Mouse (Mus musculus): ENCODE data around the gene Pold2. TPM values are rescaled to one million over a fixed set of nuclear protein-coding genes. Genes with fewer than 3 reads are reported as not detected.
A peak's percentile ranks its signal among the peaks of the same experiment; 100 is the strongest.

Gene Pold2
- total and polyA plus RNA-seq, 2 experiments from 2014 or later, result 32.9 to 49.5 TPM

DNA sequence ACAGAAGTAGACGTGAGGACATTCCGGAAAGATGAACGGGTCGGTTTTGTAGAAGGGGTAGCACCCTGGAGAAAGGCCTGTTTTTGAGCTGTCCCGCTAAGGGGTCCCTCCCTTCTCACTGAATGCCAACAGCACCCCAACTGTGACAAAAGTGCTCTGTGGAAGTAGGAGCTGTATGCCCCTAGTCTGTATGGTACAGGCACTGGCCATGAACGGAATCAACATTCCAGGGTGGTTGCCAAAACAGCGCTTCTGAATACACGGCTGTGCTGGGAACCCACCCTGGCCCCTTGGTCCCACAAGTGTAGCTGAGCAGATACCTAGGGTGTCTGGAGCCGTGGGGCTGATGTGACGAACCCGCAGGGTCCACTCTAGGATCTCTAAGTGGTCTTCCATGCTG is 5.4 kb downstream of the Pold2 start:
- Histone ChIP-seq H3K4me2 (ENCODE audit: low read depth, low read length) (no peak overlapping the region), H3K27me3 (ENCODE audit: insufficient read depth, low read length) (no peaks in the 10 kb centered on the region), H3K27ac (no peak overlapping the region), H3K4me1 (ENCODE audit: insufficient read depth, low read length) (peaks cover 7% of the 10 kb centered on the region; the same call in 1 of the 2 replicates), H3K9me3 (ENCODE audit: low read length) (no peaks in the 10 kb centered on the region), H3K36me3 (ENCODE audit: insufficient read depth, low read length) (peaks cover 23% of the 10 kb centered on the region), H3K4me3 (ENCODE audit: low read length) (no peak overlapping the region), H3K9ac (replicated peaks; ENCODE audit: low read length) (no peak overlapping the region)
- TF ChIP-seq CTCF (IDR thresholded peaks at IDR 0.05; ENCODE audit: low read depth), result no peak
- no peak for DNase-seq (ENCODE audit: low spot score)
- no peak for ATAC-seq
- 94% methylated on average over 11 of the region's 11 CpGs for WGBS

DNA sequence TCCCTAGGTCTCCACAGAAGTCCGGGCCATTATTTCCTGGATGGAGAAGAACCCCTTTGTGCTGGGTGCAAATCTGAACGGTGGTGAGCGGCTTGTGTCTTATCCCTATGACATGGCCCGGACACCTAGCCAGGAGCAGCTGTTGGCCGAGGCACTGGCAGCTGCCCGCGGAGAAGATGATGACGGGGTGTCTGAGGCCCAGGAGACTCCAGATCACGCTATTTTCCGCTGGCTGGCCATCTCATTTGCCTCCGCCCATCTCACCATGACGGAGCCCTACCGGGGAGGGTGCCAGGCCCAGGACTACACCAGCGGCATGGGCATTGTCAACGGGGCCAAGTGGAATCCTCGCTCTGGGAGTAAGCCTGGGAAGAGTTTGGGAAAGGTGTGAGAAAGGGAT is 8.0 kb downstream of the Pold2 start:
- Histone ChIP-seq H3K4me2 (ENCODE audit: low read depth, low read length) (no peak overlapping the region), H3K27me3 (ENCODE audit: insufficient read depth, low read length) (no peaks in the 10 kb centered on the region), H3K27ac (no peak overlapping the region), H3K9me3 (ENCODE audit: low read length) (no peaks in the 10 kb centered on the region), H3K9ac (replicated peaks; ENCODE audit: low read length) (no peak overlapping the region), H3K4me3 (ENCODE audit: low read length) (no peak overlapping the region), H3K36me3 (ENCODE audit: insufficient read depth, low read length) (peaks cover 22% of the 10 kb centered on the region), H3K4me1 (ENCODE audit: insufficient read depth, low read length) (no peaks in the 10 kb centered on the region)
- no peak for DNase-seq (ENCODE audit: low spot score)
- ATAC-seq, result no peak
- 81% methylated on average over 16 of the region's 16 CpGs for WGBS
- TF ChIP-seq CTCF (IDR thresholded peaks at IDR 0.05; ENCODE audit: low read depth), result no peak

DNA sequence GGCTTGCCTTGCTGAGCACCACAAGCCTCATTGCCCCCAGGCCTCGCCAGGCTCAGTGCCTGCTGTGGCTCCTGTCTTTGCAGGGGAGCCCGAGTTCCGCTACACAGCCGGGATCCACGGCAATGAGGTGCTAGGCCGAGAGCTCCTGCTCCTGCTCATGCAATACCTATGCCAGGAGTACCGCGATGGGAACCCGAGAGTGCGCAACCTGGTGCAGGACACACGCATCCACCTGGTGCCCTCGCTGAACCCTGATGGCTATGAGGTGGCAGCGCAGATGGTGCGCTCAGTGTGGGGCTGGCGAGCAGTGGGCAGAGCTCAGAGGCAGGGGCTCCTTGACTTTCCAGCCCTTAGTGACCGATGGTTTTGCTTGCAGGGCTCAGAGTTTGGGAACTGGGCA is 8.8 kb downstream of the Pold2 start:
- no peak for TF ChIP-seq CTCF (IDR thresholded peaks at IDR 0.05; ENCODE audit: low read depth)
- ATAC-seq, result no peak
- H3K9me3 ChIP-seq (ENCODE audit: low read length), result no peaks in the 10 kb centered on the region
- 93% methylated on average over 16 of the region's 16 CpGs for WGBS
- no peak overlapping the region for H3K27ac ChIP-seq
- H3K4me1 ChIP-seq (ENCODE audit: insufficient read depth, low read length), result no peaks in the 10 kb centered on the region
- no peak overlapping the region for H3K4me2 ChIP-seq (ENCODE audit: low read depth, low read length)
- no peak for DNase-seq (ENCODE audit: low spot score)
- no peaks in the 10 kb centered on the region for H3K27me3 ChIP-seq (ENCODE audit: insufficient read depth, low read length)
- H3K36me3 ChIP-seq (ENCODE audit: insufficient read depth, low read length), result peaks cover 15% of the 10 kb centered on the region
- no peak overlapping the region for H3K9ac ChIP-seq (replicated peaks; ENCODE audit: low read length)
- no peak overlapping the region for H3K4me3 ChIP-seq (ENCODE audit: low read length)

DNA sequence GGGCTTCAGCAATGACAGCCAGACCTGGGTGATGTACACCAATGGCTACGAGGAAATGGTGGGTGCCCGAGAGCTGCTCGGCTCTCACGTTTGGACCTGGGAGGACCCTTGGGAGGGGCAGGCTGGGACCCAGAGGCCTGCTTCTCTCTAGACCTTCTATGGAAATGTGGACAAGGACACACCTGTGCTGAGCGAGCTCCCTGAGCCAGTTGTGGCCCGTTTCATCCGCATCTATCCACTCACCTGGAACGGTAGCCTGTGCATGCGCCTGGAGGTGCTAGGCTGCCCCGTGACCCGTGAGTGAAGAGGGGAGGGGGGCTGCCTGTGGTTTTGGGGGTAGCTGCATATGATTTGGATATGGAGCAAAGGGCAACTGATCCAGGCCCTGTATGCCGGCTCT is 9.8 kb downstream of the Pold2 start:
- no peak overlapping the region for H3K27ac ChIP-seq
- 90% methylated on average over 12 of the region's 12 CpGs for WGBS
- peaks cover 11% of the 10 kb centered on the region; the same call in 1 of the 2 replicates for H3K36me3 ChIP-seq (ENCODE audit: insufficient read depth, low read length)
- DNase-seq (ENCODE audit: low spot score) (no peak), ATAC-seq (no peak)
- no peaks in the 10 kb centered on the region for H3K4me1 ChIP-seq (ENCODE audit: insufficient read depth, low read length)
- no peaks in the 10 kb centered on the region for H3K9me3 ChIP-seq (ENCODE audit: low read length)
- H3K9ac ChIP-seq (replicated peaks; ENCODE audit: low read length), result no peak overlapping the region
- no peak overlapping the region for H3K4me2 ChIP-seq (ENCODE audit: low read depth, low read length)
- TF ChIP-seq CTCF (IDR thresholded peaks at IDR 0.05; ENCODE audit: low read depth), result no peak
- no peak overlapping the region for H3K4me3 ChIP-seq (ENCODE audit: low read length)
- H3K27me3 ChIP-seq (ENCODE audit: insufficient read depth, low read length), result no peaks in the 10 kb centered on the region

DNA sequence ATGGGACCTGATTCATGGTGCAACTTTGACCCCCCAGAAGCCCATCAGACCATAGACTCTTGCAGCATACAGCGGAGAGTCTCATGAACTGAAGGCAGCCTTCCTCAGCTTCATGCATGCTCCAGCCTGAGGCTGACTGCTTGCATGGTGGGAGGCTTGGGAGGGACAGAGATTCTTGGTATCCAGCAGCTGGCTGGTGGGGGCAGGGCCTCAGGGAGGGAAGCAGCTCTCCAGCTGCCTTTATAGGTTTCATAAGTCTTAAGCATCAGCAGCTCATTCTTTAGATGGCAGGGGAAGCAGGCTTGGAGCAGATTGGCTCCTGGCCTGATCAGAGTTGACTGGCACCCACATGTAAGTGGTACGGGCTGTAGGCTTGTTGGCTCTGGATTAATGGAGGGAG is 10.9 kb downstream of the Pold2 start:
- WGBS, result 84% methylated on average over 2 of the region's 2 CpGs
- no peak overlapping the region for H3K4me2 ChIP-seq (ENCODE audit: low read depth, low read length)
- no peak for TF ChIP-seq CTCF (IDR thresholded peaks at IDR 0.05; ENCODE audit: low read depth)
- ATAC-seq, result no peak
- DNase-seq (ENCODE audit: low spot score), result no peak
- H3K9ac ChIP-seq (replicated peaks; ENCODE audit: low read length), result no peak overlapping the region
- no peak overlapping the region for H3K4me3 ChIP-seq (ENCODE audit: low read length)
- no peaks in the 10 kb centered on the region for H3K9me3 ChIP-seq (ENCODE audit: low read length)
- no peak overlapping the region for H3K27ac ChIP-seq
- H3K36me3 ChIP-seq (ENCODE audit: insufficient read depth, low read length), result peaks cover 7% of the 10 kb centered on the region; the same call in 1 of the 2 replicates
- no peaks in the 10 kb centered on the region for H3K27me3 ChIP-seq (ENCODE audit: insufficient read depth, low read length)
- no peaks in the 10 kb centered on the region for H3K4me1 ChIP-seq (ENCODE audit: insufficient read depth, low read length)

DNA sequence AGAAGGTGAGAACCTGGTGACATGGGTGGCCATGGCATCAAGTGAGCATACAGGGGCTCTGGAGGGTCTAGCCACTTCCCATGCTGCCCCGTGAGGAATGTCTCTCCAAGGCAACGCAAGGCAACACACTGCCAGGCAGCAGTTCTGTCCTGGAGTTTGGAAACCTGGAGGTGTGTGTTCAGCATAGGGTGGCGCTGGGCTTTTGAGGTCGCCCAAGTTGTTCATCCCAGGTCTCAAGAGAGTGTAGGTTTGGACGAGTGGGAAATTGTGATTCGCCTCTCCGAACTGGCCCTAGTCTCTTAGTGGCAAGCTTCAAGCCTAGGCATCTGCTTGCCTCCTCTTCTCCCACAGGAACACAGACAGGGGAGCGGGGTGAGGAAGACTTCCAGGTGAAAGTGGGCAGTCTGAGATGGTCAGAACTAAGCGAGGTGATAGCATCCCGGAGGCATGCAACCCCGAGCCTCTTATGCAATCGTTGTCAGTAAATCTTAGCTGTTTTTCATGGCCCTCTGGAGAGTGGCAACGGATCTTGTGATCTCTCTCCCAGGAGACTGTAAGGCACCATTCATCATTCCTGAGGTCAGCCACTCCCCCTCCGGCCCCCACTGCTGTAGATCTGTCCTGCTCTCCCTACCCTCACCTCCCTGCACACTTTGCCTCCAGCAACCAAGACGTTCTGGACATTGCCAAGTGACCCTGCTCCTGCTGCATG is 15.5 kb downstream of the Pold2 start:
- DNase-seq (ENCODE audit: low spot score), result no peak
- H3K27me3 ChIP-seq (ENCODE audit: insufficient read depth, low read length), result peaks cover 6% of the 10 kb centered on the region; the same call in 1 of the 2 replicates
- whole genome bisulfite sequencing, result 28% methylated on average over 15 of the region's 15 CpGs
- no peak overlapping the region for H3K27ac ChIP-seq
- peak overlapping the region; percentile 50; the same call in 1 of the 2 replicates for H3K4me2 ChIP-seq (ENCODE audit: low read depth, low read length)
- TF ChIP-seq CTCF (IDR thresholded peaks at IDR 0.05; ENCODE audit: low read depth), result no peak
- H3K9me3 ChIP-seq (ENCODE audit: low read length), result no peaks in the 10 kb centered on the region
- peak overlapping the region; percentile 33 for H3K4me3 ChIP-seq (ENCODE audit: low read length)
- no peak overlapping the region for H3K9ac ChIP-seq (replicated peaks; ENCODE audit: low read length)
- ATAC-seq, result no peak
- no peaks in the 10 kb centered on the region for H3K36me3 ChIP-seq (ENCODE audit: insufficient read depth, low read length)
- H3K4me1 ChIP-seq (ENCODE audit: insufficient read depth, low read length), result 0 out of 2 replicates have a peak, but pooled peaks cover 3% of the 10 kb centered on the region

All from hindbrain, postnatal 0 days (tissue).